Mouse (Mus musculus) embryonic facial prominence, embryonic 10.5 days (tissue): ENCODE measurements at regions not wholly inside any gene's neighbourhood (a gene's known extent, or its start where the extent isn't known, plus 50 kb on each side); places are given as distances from the start of the nearest gene placed in this dataset.

Experiments used
- DNase-seq: peaks from one replicate; pipeline ENCODE4 v3.0.0-alpha.2; 2017; ENCODE audit warnings: low spot score
- H3K27ac ChIP-seq: fragments of 300-500 bp; sonication (generic); replicated peaks from 2 replicates; pipeline ENCODE4 v1.5.1; 2016; ENCODE audit warnings: mild to moderate bottlenecking
- H3K27me3 ChIP-seq: fragments of 300-500 bp; sonication (generic); replicated peaks from 2 replicates; pipeline ENCODE4 v1.6.1; 2016; ENCODE audit warnings: low read depth, mild to moderate bottlenecking; ENCODE audit not compliant: poor library complexity, severe bottlenecking
- H3K36me3 ChIP-seq: fragments of 300-500 bp; sonication (generic); replicated peaks from 2 replicates; pipeline ENCODE4 v1.6.1; 2016; ENCODE audit warnings: mild to moderate bottlenecking, moderate library complexity
- H3K4me1 ChIP-seq: fragments of 300-500 bp; sonication (generic); 2 replicates; pipeline ENCODE4 v1.6.1; 2016
- H3K4me3 ChIP-seq: fragments of 300-500 bp; sonication (generic); 2 replicates; pipeline ENCODE4 v1.5.1; 2016; ENCODE audit warnings: mild to moderate bottlenecking, moderate library complexity
- H3K9me3 ChIP-seq: fragments of 300-500 bp; sonication (generic); 2 replicates; pipeline ENCODE4 v1.6.1; 2016; ENCODE audit warnings: mild to moderate bottlenecking
- WGBS: fragments of 180-500 bp; shearing (Covaris S2); methylation state at CpG from one replicate; pipeline ENCODE4 v1.1.7; 2016; 5-methylcytosine and 5-hydroxymethylcytosine counted together

DNA sequence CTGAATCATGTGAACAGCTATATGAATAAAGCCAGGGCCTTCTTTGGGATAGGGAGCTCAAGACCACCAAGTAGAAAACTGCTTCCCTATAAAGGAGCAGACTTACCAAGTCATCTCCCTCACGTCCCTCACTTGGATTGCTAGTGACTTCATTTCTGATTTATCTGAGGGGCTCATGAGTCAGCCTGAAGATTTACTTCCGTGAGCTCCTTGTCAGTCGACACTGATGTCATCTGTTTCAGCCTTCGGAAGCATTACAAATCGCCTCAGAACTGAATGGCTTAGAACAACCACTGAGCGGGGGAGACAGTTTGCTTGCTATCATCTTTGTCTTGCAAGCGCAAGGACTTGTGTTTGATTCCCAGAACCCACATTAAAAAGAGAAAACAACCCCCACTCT lies 81.5 kb upstream of the Galnt15 start:
- Histone ChIP-seq H3K9me3 (no peaks in the 10 kb centered on the region), H3K4me1 (peaks cover 17% of the 10 kb centered on the region), H3K27me3 (no peaks in the 10 kb centered on the region), H3K4me3 (no peak overlapping the region), H3K36me3 (no peaks in the 10 kb centered on the region), H3K27ac (no peak overlapping the region)
- DNase-seq = no peak
- 58% methylated on average over 7 of the region's 7 CpGs for WGBS

DNA sequence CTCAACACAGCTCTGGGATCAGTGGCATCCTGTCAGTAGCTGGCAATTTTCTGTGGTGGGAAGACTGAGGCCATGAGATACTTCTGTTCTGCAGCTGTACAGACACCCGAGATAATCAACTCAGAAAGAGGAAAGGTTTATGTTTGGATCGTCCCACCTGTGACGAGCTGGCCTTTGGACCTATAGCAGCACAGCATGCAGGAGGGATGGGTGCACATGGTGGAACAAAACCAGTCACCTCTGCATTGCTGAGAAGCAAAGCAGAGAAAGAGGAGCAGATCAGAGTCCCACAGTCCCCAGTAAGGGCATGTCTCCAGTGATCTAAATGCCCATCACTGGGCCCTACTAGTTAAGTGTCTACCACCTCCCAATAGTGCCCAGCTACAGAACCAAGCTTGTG lies 76.9 kb upstream of the Galnt15 start:
- 89% methylated on average over 3 of the region's 3 CpGs for WGBS
- no peak for DNase-seq
- no peaks in the 10 kb centered on the region for H3K36me3 ChIP-seq
- H3K27me3 ChIP-seq = 0 out of 2 replicates have a peak, but pooled peaks cover 3% of the 10 kb centered on the region
- H3K27ac ChIP-seq = no peak overlapping the region
- H3K4me1 ChIP-seq = peaks cover 7% of the 10 kb centered on the region; the same call in 1 of the 2 replicates
- no peaks in the 10 kb centered on the region for H3K9me3 ChIP-seq
- H3K4me3 ChIP-seq = no peak overlapping the region

DNA sequence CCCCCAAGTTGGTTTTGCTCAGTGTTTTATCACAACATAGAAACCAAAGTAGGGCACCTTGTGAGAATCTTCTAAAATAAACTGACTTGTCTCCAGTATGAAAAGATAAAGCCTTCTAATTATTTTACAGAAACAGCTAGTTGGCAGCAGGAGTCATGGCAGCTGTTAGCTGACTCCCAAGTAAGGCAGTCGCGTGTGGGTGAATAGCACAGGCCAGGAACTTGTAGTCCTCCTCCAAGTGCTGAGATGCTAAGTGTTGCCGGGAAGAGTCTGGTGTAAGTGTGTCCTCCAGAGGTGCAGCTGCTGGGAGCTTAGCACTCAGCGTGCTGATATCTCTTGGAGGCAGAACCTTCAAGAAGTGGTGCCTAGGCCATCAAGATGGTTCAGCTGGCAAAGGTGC lies 75.0 kb upstream of the Galnt15 start:
- WGBS = 89% methylated on average over 4 of the region's 4 CpGs
- DNase-seq = no peak
- Histone ChIP-seq H3K4me3 (no peak overlapping the region), H3K36me3 (no peaks in the 10 kb centered on the region), H3K4me1 (no peaks in the 10 kb centered on the region), H3K27me3 (0 out of 2 replicates have a peak, but pooled peaks cover 3% of the 10 kb centered on the region), H3K27ac (no peak overlapping the region), H3K9me3 (no peaks in the 10 kb centered on the region)

DNA sequence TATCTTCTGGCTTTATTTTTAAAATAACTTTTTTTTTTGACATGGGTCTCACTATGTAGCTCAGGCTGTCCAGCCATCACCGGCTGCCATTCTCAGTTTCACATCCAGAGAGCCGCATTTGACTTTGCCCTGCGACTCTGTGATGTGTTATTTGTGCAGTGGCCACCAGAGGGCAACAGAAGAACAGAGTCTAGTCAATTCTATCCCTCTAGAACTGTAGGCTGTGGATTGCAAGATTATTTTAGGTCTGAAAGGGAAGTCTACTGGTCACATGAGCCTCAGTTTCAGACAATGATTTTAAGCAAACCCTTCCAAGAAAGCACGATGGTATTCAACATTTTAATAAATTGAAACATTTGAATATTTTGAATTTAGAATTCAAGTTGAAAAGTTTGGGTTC lies 73.8 kb upstream of the Galnt15 start:
- H3K4me1 ChIP-seq = no peaks in the 10 kb centered on the region
- DNase-seq = peak; percentile 76
- H3K27me3 ChIP-seq = 0 out of 2 replicates have a peak, but pooled peaks cover 3% of the 10 kb centered on the region
- no peaks in the 10 kb centered on the region for H3K36me3 ChIP-seq
- no peaks in the 10 kb centered on the region for H3K9me3 ChIP-seq
- 9% methylated on average over 4 of the region's 4 CpGs for WGBS
- no peak overlapping the region for H3K4me3 ChIP-seq
- H3K27ac ChIP-seq = no peak overlapping the region

DNA sequence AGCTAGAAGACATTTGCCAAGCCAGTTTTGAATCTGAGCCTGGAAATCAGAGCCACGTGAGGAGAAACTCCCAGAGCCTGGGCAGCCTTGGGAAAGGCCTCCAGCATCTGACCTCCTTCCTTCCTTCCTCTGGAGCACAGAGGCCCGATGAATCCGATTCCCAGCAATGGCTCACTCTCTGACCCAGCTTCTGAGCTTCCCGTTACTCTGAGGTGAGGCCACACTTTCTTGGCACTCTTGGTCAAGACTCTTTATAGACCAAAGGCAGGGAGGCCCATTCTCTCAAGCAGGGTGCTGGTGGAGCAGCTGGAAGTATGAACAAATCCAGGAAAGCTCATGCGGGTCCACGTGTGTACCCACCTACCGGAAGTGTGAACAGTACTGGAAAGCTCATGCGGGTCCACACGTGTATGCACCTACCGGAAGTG lies 71.6 kb upstream of the Galnt15 start:
- Histone ChIP-seq H3K27ac (no peak overlapping the region), H3K27me3 (0 out of 2 replicates have a peak, but pooled peaks cover 3% of the 10 kb centered on the region), H3K4me1 (no peaks in the 10 kb centered on the region), H3K36me3 (no peaks in the 10 kb centered on the region), H3K9me3 (no peaks in the 10 kb centered on the region), H3K4me3 (no peak overlapping the region)
- 85% methylated on average over 10 of the region's 10 CpGs for WGBS
- no peak for DNase-seq

DNA sequence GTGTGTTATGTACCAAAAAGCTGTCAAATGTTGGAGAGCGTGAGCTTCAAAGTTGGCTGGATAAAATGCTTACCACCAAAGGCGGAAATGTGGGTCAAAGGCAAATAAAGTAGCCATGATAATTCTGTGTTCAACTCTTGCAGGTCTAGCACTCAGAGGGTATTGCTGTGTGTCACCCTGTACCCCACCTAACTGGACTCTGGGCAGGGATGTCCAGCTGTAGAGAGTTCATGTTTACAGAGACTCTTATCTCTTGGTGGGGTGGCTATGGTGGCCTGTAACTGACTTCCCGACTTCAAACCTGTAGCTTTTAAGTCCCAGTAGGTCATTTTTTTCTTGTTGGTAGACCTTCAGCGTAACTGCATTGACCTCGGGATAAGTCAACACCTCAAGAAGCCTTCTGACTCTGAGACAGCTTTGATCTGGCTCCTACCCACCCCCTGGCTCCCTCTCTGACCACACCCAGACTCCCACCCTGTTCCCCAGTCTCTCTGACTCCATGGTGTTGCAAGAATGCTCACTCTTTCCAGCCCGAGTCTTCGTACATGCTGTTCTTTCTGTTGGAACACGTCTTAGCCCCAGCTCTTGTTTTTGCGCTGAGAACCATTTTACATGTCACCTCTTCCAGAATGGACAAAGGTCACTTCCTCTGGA lies 68.5 kb upstream of the Galnt15 start:
- H3K4me1 ChIP-seq = peaks cover 13% of the 10 kb centered on the region
- H3K27ac ChIP-seq = no peak overlapping the region
- H3K36me3 ChIP-seq = no peaks in the 10 kb centered on the region
- no peaks in the 10 kb centered on the region for H3K9me3 ChIP-seq
- H3K4me3 ChIP-seq = no peak overlapping the region
- WGBS = 89% methylated on average over 9 of the region's 9 CpGs
- no peak for DNase-seq
- H3K27me3 ChIP-seq = no peaks in the 10 kb centered on the region

DNA sequence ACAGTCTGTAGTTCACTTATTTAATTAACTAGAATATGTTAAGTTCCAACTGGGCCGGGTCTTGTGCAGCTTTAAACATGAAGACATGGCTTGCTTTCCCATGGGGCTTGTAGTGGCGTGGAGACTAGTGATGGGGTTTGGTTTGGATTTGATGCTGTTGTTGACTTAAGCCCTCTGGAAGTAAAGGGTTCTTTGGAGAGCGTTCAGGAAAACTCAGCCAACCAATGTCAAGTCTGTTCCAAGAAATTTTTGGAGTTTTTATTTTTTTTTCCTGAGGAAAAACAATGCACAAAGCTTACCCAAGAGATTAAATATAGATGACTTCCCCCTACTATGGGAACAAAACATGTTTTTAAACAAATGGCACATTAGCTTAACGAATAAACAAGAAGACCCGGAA lies 67.3 kb upstream of the Galnt15 start:
- 82% methylated on average over 5 of the region's 5 CpGs for WGBS
- no peak for DNase-seq
- Histone ChIP-seq H3K27me3 (no peaks in the 10 kb centered on the region), H3K36me3 (no peaks in the 10 kb centered on the region), H3K4me1 (peaks cover 13% of the 10 kb centered on the region), H3K4me3 (no peak overlapping the region), H3K9me3 (no peaks in the 10 kb centered on the region), H3K27ac (no peak overlapping the region)

DNA sequence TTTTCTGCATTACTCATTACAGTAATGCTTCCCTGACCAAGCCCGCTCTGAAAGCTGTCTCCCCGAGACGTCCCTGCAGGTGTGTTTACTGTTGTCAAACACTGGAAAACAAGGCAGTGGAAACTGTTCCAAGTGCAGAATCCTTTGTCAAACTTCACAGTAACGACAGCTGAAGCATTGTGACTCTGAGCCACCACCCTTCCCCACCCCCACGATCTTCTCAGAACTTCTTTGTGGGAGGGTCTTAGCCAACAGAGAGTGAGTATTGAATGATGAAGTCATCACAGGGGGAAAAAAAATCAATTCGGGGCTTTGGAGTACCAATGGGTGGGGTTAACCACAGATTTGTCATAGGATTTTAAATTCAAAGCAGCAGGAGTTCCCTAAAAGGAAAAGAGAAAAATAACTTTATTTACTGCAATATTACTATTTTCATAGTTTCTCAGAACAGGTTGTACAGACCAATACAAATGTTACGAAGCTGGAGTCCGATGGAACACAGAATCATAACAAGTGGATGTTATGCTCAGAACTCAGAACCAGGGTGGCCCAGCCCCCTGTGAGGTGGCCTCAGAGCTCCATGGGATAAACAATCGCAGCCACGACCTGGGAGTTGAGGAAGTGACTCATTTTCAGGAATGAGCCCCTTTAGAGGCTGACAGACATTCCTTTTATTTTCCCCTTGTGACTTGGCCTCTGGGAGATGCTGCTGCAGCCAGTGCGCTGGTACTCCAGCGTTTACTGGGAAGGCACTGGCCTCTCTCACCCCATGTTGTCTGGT lies 65.5 kb upstream of the Galnt15 start:
- 0 out of 2 replicates have a peak overlapping the region, but pooled peaks have one; percentile 41 for H3K27ac ChIP-seq
- no peaks in the 10 kb centered on the region for H3K9me3 ChIP-seq
- 52% methylated on average over 12 of the region's 12 CpGs for WGBS
- no peak overlapping the region for H3K4me3 ChIP-seq
- DNase-seq = no peak
- H3K4me1 ChIP-seq = peaks cover 13% of the 10 kb centered on the region
- H3K36me3 ChIP-seq = no peaks in the 10 kb centered on the region
- H3K27me3 ChIP-seq = no peaks in the 10 kb centered on the region

DNA sequence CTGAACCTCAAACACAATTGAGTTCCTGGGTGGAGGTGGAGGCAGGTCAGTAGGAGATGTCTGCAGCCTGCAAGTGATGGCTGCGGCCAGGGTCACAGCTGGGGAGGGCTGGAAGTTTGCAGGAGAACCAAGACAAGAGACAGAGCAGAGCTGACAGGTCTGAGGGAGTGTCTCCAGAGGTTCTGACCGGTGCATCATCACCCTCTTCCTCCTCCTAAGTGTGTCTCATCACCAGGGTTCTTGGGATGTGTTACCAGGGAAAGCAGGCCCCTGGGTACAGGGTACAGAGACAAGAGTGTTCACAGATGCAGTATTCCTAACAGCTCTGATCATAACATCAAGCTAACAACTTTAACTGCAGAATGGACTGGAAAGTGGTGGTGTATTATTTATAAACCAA lies 64.7 kb upstream of the Galnt15 start:
- Histone ChIP-seq H3K4me3 (no peak overlapping the region), H3K36me3 (no peaks in the 10 kb centered on the region), H3K27ac (0 out of 2 replicates have a peak overlapping the region, but pooled peaks have one; percentile 41), H3K9me3 (no peaks in the 10 kb centered on the region), H3K27me3 (no peaks in the 10 kb centered on the region), H3K4me1 (peaks cover 13% of the 10 kb centered on the region)
- 72% methylated on average over 2 of the region's 2 CpGs for WGBS
- no peak for DNase-seq

DNA sequence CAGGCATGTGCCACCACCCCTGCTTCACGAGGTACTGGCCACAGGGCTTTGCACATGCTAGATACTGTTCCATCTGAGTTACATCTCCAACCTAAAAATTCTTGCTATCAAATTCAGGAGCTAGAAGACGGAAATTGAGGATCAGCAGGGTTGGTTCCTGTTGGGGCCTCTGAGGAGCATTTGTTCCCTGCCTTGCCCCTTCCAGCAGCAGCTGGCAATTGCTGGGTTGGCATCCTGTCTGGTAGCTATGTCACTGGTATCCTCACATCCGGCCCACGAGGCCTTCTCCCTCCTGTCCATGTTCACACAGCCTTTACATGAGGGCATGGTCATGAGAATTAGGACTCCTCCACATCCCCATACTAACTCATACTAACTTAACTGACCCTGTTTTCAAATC lies 64.0 kb upstream of the Galnt15 start:
- Histone ChIP-seq H3K36me3 (no peaks in the 10 kb centered on the region), H3K9me3 (no peaks in the 10 kb centered on the region), H3K4me3 (no peak overlapping the region), H3K27me3 (no peaks in the 10 kb centered on the region), H3K4me1 (peaks cover 13% of the 10 kb centered on the region), H3K27ac (no peak overlapping the region)
- 84% methylated on average over 4 of the region's 4 CpGs for WGBS
- no peak for DNase-seq

DNA sequence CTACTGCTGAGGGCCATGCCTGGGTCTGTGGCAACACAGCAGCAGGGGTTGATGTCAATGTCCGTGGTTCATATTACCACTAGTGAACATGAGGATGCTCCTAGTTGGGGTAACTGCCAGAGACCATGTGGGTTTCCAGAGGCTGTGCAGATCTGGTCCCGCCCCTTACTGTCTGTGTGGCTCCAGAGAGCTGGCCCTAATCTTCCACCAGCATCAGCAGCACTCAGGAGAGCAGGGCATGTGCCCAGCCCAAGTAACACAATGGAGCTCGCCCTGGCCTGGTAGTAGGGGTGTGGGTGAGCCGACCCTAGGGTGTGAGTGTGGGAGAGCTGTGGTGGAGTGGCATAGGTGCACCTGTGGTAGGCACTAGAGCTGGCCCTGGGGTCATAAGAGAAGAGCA lies 59.3 kb upstream of the Galnt15 start:
- 83% methylated on average over 4 of the region's 4 CpGs for WGBS
- no peaks in the 10 kb centered on the region for H3K36me3 ChIP-seq
- no peaks in the 10 kb centered on the region for H3K9me3 ChIP-seq
- no peak overlapping the region for H3K4me3 ChIP-seq
- H3K27ac ChIP-seq = peak overlapping the region; percentile 37; the same call in 1 of the 2 replicates
- H3K27me3 ChIP-seq = no peaks in the 10 kb centered on the region
- DNase-seq = no peak
- no peaks in the 10 kb centered on the region for H3K4me1 ChIP-seq

DNA sequence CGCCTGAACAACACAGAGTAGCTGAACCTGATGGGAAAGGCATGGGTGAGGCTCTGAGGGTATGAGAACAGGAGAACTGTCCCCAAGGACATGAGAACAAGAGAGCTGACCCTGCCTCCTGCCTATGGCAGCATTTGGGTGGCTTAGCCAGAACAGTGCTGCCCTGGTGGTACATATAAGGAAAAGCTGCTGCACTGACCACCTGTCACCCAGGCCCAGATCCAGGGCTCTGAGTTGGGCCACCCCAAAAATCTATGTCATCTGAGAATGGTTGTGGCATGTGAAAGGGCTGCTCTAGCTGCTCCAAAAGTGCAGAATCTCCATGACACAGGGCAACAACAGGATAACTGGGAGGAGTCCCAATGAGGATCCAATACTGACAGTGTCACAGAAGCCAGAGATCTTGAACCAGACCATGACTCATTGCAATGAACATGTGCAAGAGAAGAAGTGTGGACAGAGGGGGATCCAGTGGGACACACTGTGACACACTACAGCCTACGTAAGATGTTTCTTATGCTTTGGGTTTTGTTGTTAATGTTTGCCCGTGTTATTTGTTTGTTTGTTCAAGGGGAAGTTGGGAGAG lies 58.5 kb upstream of the Galnt15 start:
- WGBS = 76% methylated on average over 3 of the region's 3 CpGs
- Histone ChIP-seq H3K4me1 (no peaks in the 10 kb centered on the region), H3K4me3 (no peak overlapping the region), H3K9me3 (no peaks in the 10 kb centered on the region), H3K27ac (peak overlapping the region; percentile 37), H3K27me3 (no peaks in the 10 kb centered on the region), H3K36me3 (no peaks in the 10 kb centered on the region)
- DNase-seq = no peak

DNA sequence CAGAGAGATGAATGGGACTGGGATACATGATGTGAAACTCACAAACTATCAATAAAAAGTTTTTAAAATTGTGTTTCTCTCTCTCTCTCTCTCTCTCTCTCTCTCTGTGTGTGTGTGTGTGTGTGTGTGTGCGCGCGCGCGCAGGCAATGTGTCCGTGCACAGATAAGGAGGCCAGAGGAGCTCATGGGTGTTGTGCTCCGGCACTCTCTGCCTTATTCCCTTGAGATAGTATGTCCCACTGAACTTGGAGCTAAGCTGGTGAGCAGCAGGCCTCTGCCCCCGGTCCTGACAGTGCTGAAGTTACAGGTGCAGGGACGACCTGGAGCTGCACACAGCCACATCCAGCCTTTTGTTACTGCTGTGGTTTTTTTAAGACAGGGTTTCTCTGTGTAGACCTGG lies 57.9 kb upstream of the Galnt15 start:
- DNase-seq = no peak
- H3K4me1 ChIP-seq = no peaks in the 10 kb centered on the region
- H3K9me3 ChIP-seq = no peaks in the 10 kb centered on the region
- H3K36me3 ChIP-seq = no peaks in the 10 kb centered on the region
- 91% methylated on average over 9 of the region's 9 CpGs for WGBS
- no peaks in the 10 kb centered on the region for H3K27me3 ChIP-seq
- H3K4me3 ChIP-seq = no peak overlapping the region
- no peak overlapping the region for H3K27ac ChIP-seq
